Mouse (Mus musculus) neural tube, embryonic 11.5 days (tissue): ENCODE measurements around the gene Agap2. TPM values are rescaled to one million over a fixed set of nuclear protein-coding genes. Genes with fewer than 3 reads are reported as not detected.

Experiments
- ATAC-seq: fragments of 200-750 bp; cut with Nextera tagmentation; 2 replicates; pipeline ENCODE4 v1.8.0; 2017; ENCODE audit warnings: moderate number of reproducible peaks, mild to moderate bottlenecking, moderate TSS enrichment, moderate library complexity; ENCODE audit not compliant: insufficient read depth, low FRiP score, low TSS enrichment
- DNase-seq: peaks from one replicate; pipeline ENCODE4 v3.0.0-alpha.2; 2015; ENCODE audit warnings: low spot score
- H3K27ac ChIP-seq: fragments of 300-500 bp; sonication (generic); 2 replicates; pipeline ENCODE4 v1.5.1; 2014; ENCODE audit warnings: low read depth, mild to moderate bottlenecking, low read length
- H3K27me3 ChIP-seq: fragments of 300-500 bp; sonication (generic); 2 replicates; pipeline ENCODE4 v1.6.1; 2014; ENCODE audit warnings: mild to moderate bottlenecking, low read length, mixed read lengths; ENCODE audit not compliant: control insufficient read depth, insufficient read depth
- H3K36me3 ChIP-seq: fragments of 300-500 bp; sonication (generic); 2 replicates; pipeline ENCODE4 v1.6.1; 2014; ENCODE audit warnings: mild to moderate bottlenecking, low read length, moderate library complexity, mixed read lengths; ENCODE audit not compliant: control insufficient read depth, insufficient read depth
- H3K4me1 ChIP-seq: fragments of 300-500 bp; sonication (generic); 2 replicates; pipeline ENCODE4 v1.6.1; 2014; ENCODE audit warnings: low read length, mixed read lengths; ENCODE audit not compliant: control insufficient read depth, insufficient read depth
- H3K4me2 ChIP-seq: fragments of 300-500 bp; sonication (generic); 2 replicates; pipeline ENCODE4 v1.6.1; 2014; ENCODE audit warnings: low read depth, mild to moderate bottlenecking, moderate library complexity
- H3K4me3 ChIP-seq: fragments of 300-500 bp; sonication (generic); 2 replicates; pipeline ENCODE4 v1.5.1; 2014; ENCODE audit warnings: low read depth, low read length
- H3K9ac ChIP-seq: fragments of 300-500 bp; sonication (generic); 2 replicates; pipeline ENCODE4 v1.6.1; 2014; ENCODE audit warnings: mild to moderate bottlenecking, low read length
- H3K9me3 ChIP-seq: fragments of 300-500 bp; sonication (generic); 2 replicates; pipeline ENCODE4 v1.6.1; 2016; ENCODE audit warnings: low read length; ENCODE audit not compliant: control insufficient read depth
- WGBS: fragments of 180-500 bp; shearing (Covaris S2); extraction: QIAGEN DNeasy Blood & Tissue Kit; methylation state at CpG from one replicate; pipeline ENCODE4 v1.1.7; 2014; 5-methylcytosine and 5-hydroxymethylcytosine counted together
- polyA plus RNA-seq: library from polyadenylated mRNA; unstranded; fragments of >200 nt; fragmentation: Nextera tagmentation; extraction: Ambion mirVana; gene quantifications from 2 replicates; pipeline ENCODE4 v1.2.1, GENCODE M21; 2014

Gene Agap2
- 0.94 and 1.4 TPM in 2 replicates for polyA plus RNA-seq

DNA sequence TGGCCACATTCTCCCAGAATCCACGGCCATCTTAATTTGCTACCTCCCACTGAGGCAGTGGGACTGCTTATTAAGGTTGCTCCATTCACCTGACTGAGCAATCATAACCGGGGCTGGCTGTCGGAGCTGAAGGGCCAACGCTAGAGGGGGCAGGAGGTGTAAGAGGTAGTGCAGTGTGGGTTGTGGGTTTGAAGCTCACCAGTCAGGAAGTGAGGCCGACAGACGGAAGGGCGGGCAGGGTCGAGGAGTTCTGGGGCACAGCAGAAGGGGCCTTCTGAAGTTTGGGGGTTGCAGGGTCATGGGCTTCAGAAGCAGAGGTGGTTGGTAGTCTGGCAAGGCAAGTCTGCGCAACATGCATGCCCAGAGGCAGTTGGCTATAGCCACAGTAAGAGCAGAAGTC lies at the start of gene Agap2:
Gene Agap2, plus strand, starts transcription at position 205 of the 400 bp plus-strand sequence.
- ATAC-seq (no peak), DNase-seq (no peak)
- H3K4me3 ChIP-seq: no peak within 1 kb of the TSS
- H3K4me1 ChIP-seq: peaks cover 18% of the 10 kb centered on the region
- H3K4me2 ChIP-seq: no peak within 1 kb of the TSS
- 64% methylated on average over 9 of the region's 9 CpGs for WGBS
- peaks cover 25% of the 10 kb centered on the region for H3K27me3 ChIP-seq
- no peaks in the 10 kb centered on the region for H3K36me3 ChIP-seq
- no peaks in the 10 kb centered on the region for H3K9me3 ChIP-seq
- H3K27ac ChIP-seq: no peak within 1 kb of the TSS
- no peak within 1 kb of the TSS for H3K9ac ChIP-seq

DNA sequence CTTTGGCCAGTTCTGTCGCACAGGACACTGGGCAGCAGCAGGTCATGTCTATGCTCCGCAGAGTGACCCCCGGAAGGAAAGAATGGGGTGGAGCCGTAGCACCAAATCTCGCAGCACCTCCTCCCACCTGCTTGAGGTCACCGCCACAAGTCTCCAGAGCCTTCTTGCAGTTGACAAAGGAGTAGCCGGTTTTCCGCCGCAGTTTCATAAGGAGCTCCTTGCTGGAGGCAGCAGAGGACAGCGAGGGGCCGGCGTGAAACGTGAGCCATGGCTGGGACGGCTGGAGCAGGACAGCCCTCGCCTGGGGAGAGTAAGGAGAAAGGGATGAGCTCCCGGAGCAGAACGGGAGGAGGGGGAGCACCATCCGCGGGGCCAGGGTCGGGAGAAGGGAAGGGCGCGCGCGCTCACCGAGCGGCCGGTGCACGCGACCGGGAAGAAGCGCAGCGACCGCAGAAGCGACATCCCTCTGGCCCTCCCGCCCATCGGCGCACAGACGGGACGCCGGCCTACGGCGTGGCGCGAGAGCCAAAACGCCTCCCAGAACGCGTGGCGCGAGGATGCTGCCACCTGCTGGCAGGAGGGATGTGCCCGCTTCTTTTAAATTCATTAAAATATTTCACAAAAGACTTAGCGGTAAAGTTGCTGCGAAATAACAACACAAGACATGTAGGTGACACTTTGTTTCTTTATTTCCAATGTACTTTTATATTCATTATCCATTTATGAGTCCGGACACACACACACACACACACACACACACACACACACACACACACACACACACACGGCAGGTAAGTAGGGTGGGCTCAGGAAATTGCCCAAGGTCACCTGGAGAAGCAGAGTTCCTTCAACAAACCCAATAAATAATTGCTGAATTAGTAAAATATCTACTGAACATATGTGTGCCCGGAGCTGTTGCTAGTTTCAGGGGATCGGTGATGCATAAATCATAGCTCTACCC lies 44.5 kb upstream of the Agap2 start, which contains the start of gene Tsfm:
Gene Tsfm, minus strand, starts transcription at position 505 of the 961 bp plus-strand sequence.
- 6% methylated on average over 51 of the region's 56 CpGs for WGBS
- H3K36me3 ChIP-seq: peaks cover 14% of the 10 kb centered on the region
- H3K4me3 ChIP-seq: peak within 1 kb of the TSS; percentile 69
- peak; percentile 93 for DNase-seq
- 0 out of 2 replicates have a peak, but pooled peaks cover 4% of the 10 kb centered on the region for H3K4me1 ChIP-seq
- H3K27me3 ChIP-seq: no peaks in the 10 kb centered on the region
- peak within 1 kb of the TSS; percentile 11; the same call in 1 of the 2 replicates for H3K27ac ChIP-seq
- H3K9me3 ChIP-seq: no peaks in the 10 kb centered on the region
- ATAC-seq: peak; percentile 86
- peak within 1 kb of the TSS; percentile 51 for H3K4me2 ChIP-seq
- H3K9ac ChIP-seq: peak within 1 kb of the TSS; percentile 76

DNA sequence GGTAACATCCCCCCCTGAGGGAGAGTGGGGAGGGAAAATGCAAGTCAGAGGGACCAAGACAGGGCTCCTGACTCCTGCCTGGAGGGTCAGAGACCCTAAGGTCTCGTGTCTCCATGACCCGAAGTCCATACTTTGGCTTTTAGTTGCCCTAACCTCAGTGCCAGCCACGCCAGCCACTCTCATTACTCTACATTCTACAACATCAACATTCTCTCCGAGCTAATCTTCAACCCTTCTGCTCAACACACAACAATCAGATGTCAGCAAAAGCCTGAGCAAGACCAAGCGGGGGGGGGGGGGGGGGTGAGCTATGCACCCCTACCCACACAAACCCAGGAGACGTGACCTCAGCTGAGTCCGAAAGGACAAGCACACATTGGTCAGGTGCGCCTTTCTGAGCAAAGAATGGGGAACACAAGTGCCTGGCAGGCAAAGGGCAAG lies 41.8 kb upstream of the Agap2 start:
- Histone ChIP-seq H3K9me3 (no peaks in the 10 kb centered on the region), H3K27me3 (no peaks in the 10 kb centered on the region), H3K36me3 (0 out of 2 replicates have a peak, but pooled peaks cover 2% of the 10 kb centered on the region), H3K4me3 (no peak overlapping the region), H3K9ac (no peak overlapping the region), H3K27ac (no peak overlapping the region), H3K4me2 (no peak overlapping the region), H3K4me1 (0 out of 2 replicates have a peak, but pooled peaks cover 4% of the 10 kb centered on the region)
- WGBS: 90% methylated on average over 7 of the region's 8 CpGs
- DNase-seq (no peak), ATAC-seq (no peak)

DNA sequence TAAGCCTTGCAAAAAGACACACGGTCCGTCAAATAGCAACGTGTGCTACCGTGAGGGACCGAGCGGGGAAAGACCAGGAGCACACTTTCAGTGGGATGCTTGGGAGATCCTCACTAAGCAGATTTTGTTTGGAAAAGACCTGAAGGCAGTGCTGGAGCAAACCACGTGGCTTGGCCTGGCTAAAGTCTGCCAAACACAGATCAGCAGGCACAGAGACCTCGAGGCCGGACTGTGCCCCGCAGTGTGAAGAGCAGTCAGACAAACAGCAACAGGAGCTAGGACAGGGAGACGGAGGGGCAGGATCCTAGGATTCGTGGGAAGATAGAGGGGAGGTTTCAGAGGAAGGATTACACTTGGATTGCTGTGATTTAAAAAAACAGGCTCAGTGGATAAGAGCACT lies 38.8 kb upstream of the Agap2 start:
- Histone ChIP-seq H3K4me3 (no peak overlapping the region), H3K36me3 (no peaks in the 10 kb centered on the region), H3K27me3 (no peaks in the 10 kb centered on the region), H3K4me2 (no peak overlapping the region), H3K27ac (no peak overlapping the region), H3K9ac (no peak overlapping the region), H3K4me1 (no peaks in the 10 kb centered on the region), H3K9me3 (no peaks in the 10 kb centered on the region)
- WGBS: 86% methylated on average over 12 of the region's 12 CpGs
- ATAC-seq: no peak
- no peak for DNase-seq

DNA sequence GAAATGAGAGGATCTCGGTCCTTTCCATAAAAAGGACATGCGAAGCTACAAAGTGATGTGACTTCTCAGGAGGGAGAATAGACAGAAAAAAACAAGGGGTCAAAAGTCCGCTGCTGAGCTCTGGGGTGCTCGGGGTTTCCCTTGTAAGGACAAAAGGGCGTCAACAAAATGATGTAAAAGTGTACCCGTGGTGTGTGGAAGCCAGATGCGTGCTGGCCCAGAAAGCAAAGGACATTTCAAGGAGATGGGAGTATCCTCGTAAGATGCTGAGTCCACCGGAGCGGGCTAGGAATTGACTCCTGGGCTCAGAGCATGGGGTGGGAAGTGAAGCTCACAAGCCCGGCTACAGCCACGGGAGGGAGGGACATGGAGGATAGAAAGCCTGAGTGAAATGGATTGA lies 37.4 kb upstream of the Agap2 start:
- no peak overlapping the region for H3K4me3 ChIP-seq
- 66% methylated on average over 12 of the region's 12 CpGs for WGBS
- H3K4me1 ChIP-seq: 0 out of 2 replicates have a peak, but pooled peaks cover 3% of the 10 kb centered on the region
- H3K36me3 ChIP-seq: no peaks in the 10 kb centered on the region
- H3K27me3 ChIP-seq: no peaks in the 10 kb centered on the region
- ATAC-seq: no peak
- no peak for DNase-seq
- no peak overlapping the region for H3K4me2 ChIP-seq
- no peak overlapping the region for H3K27ac ChIP-seq
- H3K9me3 ChIP-seq: no peaks in the 10 kb centered on the region
- no peak overlapping the region for H3K9ac ChIP-seq

DNA sequence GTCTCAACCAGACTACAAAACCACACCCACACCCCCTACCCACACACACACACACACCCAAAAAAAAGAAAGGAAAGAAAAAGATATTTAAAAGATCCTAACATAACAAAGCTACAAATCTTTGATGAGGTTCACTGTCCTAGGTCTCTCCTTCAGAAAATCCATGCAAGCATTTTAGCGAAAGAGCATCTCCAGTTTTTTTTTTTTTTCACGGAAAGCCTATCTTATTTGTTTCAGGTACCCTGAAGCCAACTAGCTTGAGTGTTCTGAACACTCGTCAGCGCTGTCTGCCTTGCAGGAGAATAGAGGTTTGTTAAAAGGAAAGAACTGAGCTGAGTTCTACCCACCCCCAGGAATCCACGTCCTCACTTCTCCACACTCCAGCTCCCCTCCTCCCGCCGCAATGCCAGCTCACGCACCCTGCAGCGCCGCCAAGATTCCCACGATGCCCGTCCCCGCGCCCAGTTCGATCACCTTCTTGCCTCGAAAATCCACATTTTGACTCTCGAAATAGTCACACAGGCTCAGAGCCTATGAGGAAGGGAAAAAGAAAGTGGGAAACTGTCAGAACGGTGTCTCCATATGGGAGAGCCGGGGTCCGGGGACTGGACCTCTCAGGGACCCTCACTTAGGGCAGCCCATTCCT lies 34.4 kb upstream of the Agap2 start:
- H3K9me3 ChIP-seq: no peaks in the 10 kb centered on the region
- peak overlapping the region; percentile 77 for H3K4me3 ChIP-seq
- 2% methylated on average over 20 of the region's 20 CpGs for WGBS
- H3K36me3 ChIP-seq: peaks cover 4% of the 10 kb centered on the region
- H3K27me3 ChIP-seq: no peaks in the 10 kb centered on the region
- ATAC-seq: no peak
- H3K4me1 ChIP-seq: 0 out of 2 replicates have a peak, but pooled peaks cover 6% of the 10 kb centered on the region
- no peak overlapping the region for H3K27ac ChIP-seq
- peak overlapping the region; percentile 66 for H3K9ac ChIP-seq
- H3K4me2 ChIP-seq: peak overlapping the region; percentile 100
- no peak for DNase-seq

DNA sequence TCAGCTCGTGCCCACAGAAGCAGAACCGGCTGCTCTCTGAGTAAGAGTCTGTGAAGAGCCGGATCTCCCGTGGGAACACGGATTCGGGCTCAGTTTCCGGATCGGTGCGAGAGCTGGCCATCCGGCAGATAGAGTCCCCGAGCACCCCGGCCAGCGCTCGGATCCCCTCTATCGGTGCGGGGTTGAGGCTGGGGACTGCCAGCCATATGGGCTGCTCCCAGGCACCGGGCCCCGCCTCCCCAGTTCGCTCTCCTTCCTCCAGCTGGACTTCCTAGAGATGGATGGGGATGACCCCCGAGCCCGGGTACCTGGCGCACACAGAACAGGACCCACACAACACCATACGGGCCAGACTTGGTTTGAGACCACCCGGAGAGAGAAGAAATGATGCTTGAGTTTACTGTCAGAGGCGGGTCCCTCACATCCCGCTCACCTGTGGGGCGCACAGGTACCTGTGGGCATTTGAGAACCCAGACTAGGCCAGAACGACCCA lies 33.8 kb upstream of the Agap2 start, which contains the start of the genes Mettl1 and Eef1akmt3:
Gene Mettl1, plus strand, starts transcription at position 141 of the 493 bp plus-strand sequence.
Gene Eef1akmt3, minus strand, starts transcription at position 240 of the 493 bp plus-strand sequence.
- ATAC-seq: peak; percentile 66
- under 1% methylated on average over 28 of the region's 28 CpGs for WGBS
- no peaks in the 10 kb centered on the region for H3K9me3 ChIP-seq
- H3K9ac ChIP-seq: peak within 1 kb of the TSS; percentile 66
- H3K4me2 ChIP-seq: peak within 1 kb of the TSS; percentile 100
- H3K27ac ChIP-seq: no peak within 1 kb of the TSS
- no peaks in the 10 kb centered on the region for H3K27me3 ChIP-seq
- peak; percentile 46 for DNase-seq
- H3K4me1 ChIP-seq: 0 out of 2 replicates have a peak, but pooled peaks cover 6% of the 10 kb centered on the region
- H3K4me3 ChIP-seq: peak within 1 kb of the TSS; percentile 77
- H3K36me3 ChIP-seq: peaks cover 4% of the 10 kb centered on the region

DNA sequence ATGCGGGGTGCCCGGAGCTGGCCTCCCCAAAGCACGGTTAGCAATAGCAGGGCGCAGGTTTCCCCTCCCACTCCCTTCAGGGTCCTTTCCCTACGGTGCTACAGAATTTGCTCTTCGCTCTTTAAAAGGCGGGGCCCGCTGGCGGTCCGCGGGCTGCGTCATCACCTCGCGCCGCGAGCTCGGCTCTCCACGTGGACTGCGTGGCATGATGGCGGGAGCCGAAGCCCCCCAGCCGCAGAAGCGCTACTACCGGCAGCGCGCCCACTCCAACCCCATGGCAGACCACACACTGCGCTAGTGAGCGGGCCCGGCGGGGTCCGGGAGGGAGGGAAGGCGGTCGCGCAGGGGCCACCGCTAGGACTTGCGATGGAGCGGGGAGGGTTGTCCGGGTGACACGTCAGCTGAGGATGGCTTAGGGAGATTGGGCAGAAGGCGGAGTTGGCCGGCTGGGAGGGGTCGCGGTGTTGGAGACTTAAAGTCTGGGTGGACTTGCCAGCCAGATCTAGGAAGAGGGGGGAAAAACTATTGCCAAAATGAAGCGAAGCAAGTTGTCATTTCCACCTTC lies 33.2 kb upstream of the Agap2 start:
- peak; percentile 93 for DNase-seq
- H3K4me2 ChIP-seq: peak overlapping the region; percentile 100
- under 1% methylated on average over 44 of the region's 44 CpGs for WGBS
- no peaks in the 10 kb centered on the region for H3K27me3 ChIP-seq
- H3K4me1 ChIP-seq: 0 out of 2 replicates have a peak, but pooled peaks cover 6% of the 10 kb centered on the region
- peak; percentile 83 for ATAC-seq
- peak overlapping the region; percentile 77 for H3K4me3 ChIP-seq
- peaks cover 4% of the 10 kb centered on the region for H3K36me3 ChIP-seq
- no peak overlapping the region for H3K27ac ChIP-seq
- peak overlapping the region; percentile 66 for H3K9ac ChIP-seq
- H3K9me3 ChIP-seq: no peaks in the 10 kb centered on the region
